Mouse (Mus musculus) embryonic facial prominence, embryonic 14.5 days (tissue): ENCODE results near the gene Mettl9. TPM values are rescaled to one million over a fixed set of nuclear protein-coding genes. Genes with fewer than 3 reads are reported as not detected.

Experiments
- ATAC-seq: fragments of 200-750 bp; cut with Nextera tagmentation; 2 replicates; pipeline ENCODE4 v1.8.0; 2017; ENCODE audit warnings: low read depth, moderate number of reproducible peaks, moderate TSS enrichment
- DNase-seq: peaks from one replicate; pipeline ENCODE4 v3.0.0-alpha.2; 2015; ENCODE audit warnings: low spot score
- H3K27ac ChIP-seq: fragments of 300-500 bp; sonication (generic); replicated peaks from 2 replicates; pipeline ENCODE4 v1.5.1; 2014; ENCODE audit warnings: low read depth, mild to moderate bottlenecking, low read length, moderate library complexity
- H3K27me3 ChIP-seq: fragments of 300-500 bp; sonication (generic); replicated peaks from 2 replicates; pipeline ENCODE4 v1.6.1; 2014; ENCODE audit warnings: low read length; ENCODE audit not compliant: control insufficient read depth, insufficient read depth
- H3K36me3 ChIP-seq: fragments of 300-500 bp; sonication (generic); 2 replicates; pipeline ENCODE4 v1.6.1; 2014; ENCODE audit warnings: low read length, mixed read lengths; ENCODE audit not compliant: control insufficient read depth, insufficient read depth
- H3K4me1 ChIP-seq: fragments of 300-500 bp; sonication (generic); 2 replicates; pipeline ENCODE4 v1.6.1; 2014; ENCODE audit warnings: antibody characterized with exemption, low read length; ENCODE audit not compliant: control insufficient read depth, insufficient read depth
- H3K4me2 ChIP-seq: fragments of 300-500 bp; sonication (generic); 2 replicates; pipeline ENCODE4 v1.6.1; 2014; ENCODE audit warnings: low read depth, mild to moderate bottlenecking, low read length, moderate library complexity, mixed read lengths
- H3K4me3 ChIP-seq: fragments of 300-500 bp; sonication (generic); 2 replicates; pipeline ENCODE4 v1.5.1; 2014; ENCODE audit warnings: low read depth, mild to moderate bottlenecking, low read length
- H3K9ac ChIP-seq: fragments of 300-500 bp; sonication (generic); 2 replicates; pipeline ENCODE4 v1.6.1; 2014; ENCODE audit warnings: low read depth, mild to moderate bottlenecking, low read length, moderate library complexity, mixed read lengths
- H3K9me3 ChIP-seq: fragments of 300-500 bp; sonication (generic); 2 replicates; pipeline ENCODE4 v1.6.1; 2016; ENCODE audit warnings: low read length; ENCODE audit not compliant: control insufficient read depth
- WGBS: fragments of 180-500 bp; shearing (Covaris S2); extraction: QIAGEN DNeasy Blood & Tissue Kit; methylation state at CpG from one replicate; pipeline ENCODE4 v1.1.7; 2014; 5-methylcytosine and 5-hydroxymethylcytosine counted together
- polyA plus RNA-seq: library from polyadenylated mRNA; unstranded; fragments of >200 nt; fragmentation: Nextera tagmentation; extraction: Ambion mirVana; gene quantifications from 2 replicates; pipeline ENCODE4 v1.2.1, GENCODE M21; 2014

Mettl9 gene
- polyA plus RNA-seq, 1 experiment from 2014 or later = 142 TPM

GRCm38 (mm10) chr7:121035161-121035721 is 996 bp downstream of the Mettl9 start:
- Histone ChIP-seq H3K4me1 (peaks cover 20% of the 10 kb centered on the region), H3K36me3 (no peaks in the 10 kb centered on the region), H3K9me3 (no peaks in the 10 kb centered on the region), H3K9ac (peak overlapping the region; percentile 99), H3K27me3 (0 out of 2 replicates have a peak, but pooled peaks cover 9% of the 10 kb centered on the region), H3K27ac (peak overlapping the region; percentile 98), H3K4me3 (peak overlapping the region; percentile 97), H3K4me2 (peak overlapping the region; percentile 67)
- WGBS = under 1% methylated on average over 13 of the region's 24 CpGs
- ATAC-seq = no peak; the same call in 1 of the 2 replicates
- DNase-seq = peak; percentile 68

DNA sequence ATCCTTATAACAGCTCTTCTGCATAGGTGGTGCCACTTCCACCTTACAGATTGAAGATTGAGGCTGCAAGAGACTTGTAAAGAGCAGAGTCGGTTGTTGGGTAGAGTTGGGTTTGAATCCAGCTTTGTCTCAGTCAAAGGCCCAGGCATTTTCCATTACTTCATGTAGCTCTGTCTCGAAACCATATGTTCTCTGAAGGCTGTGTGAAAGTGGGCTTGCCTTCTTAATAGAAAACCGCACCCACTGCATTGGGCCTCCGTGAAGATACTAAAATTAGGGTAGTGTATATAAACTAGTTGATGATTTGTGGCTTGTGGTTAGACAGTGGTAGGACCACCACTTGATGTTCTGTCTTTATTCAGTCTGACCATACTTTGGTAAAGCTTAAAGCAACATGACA is 6.3 kb downstream of the Mettl9 start:
- Histone ChIP-seq H3K27me3 (no peaks in the 10 kb centered on the region), H3K36me3 (0 out of 2 replicates have a peak, but pooled peaks cover 3% of the 10 kb centered on the region), H3K4me2 (no peak overlapping the region), H3K27ac (no peak overlapping the region), H3K4me1 (peaks cover 33% of the 10 kb centered on the region), H3K9ac (no peak overlapping the region), H3K4me3 (no peak overlapping the region), H3K9me3 (no peaks in the 10 kb centered on the region)
- DNase-seq = peak; percentile 51
- no peak for ATAC-seq
- 69% methylated on average over 4 of the region's 4 CpGs for WGBS

DNA sequence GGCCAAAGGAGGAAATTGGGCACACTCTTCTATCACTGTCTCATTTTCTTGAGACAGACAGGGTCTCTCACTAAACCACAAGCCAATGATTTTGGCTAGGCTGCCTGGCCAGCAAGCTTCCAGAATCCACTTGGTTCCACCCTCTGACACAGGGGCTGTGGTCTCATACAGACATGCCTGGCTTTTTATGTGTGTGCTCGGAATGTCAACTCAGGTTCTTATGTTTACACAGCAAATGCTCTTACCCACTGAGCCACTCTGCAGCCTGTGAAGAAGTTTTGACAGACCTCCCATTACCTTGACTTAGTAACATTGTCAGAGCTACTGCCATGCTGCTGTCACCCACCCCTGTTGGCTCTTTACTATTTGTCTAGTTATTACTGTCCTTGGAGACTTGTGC is 7.7 kb downstream of the Mettl9 start:
- Histone ChIP-seq H3K9ac (no peak overlapping the region), H3K4me3 (no peak overlapping the region), H3K36me3 (0 out of 2 replicates have a peak, but pooled peaks cover 3% of the 10 kb centered on the region), H3K27me3 (no peaks in the 10 kb centered on the region), H3K4me1 (peaks cover 24% of the 10 kb centered on the region; the same call in 1 of the 2 replicates), H3K27ac (no peak overlapping the region), H3K9me3 (no peaks in the 10 kb centered on the region), H3K4me2 (no peak overlapping the region)
- WGBS = 94% methylated on average over 1 of the region's 1 CpGs
- ATAC-seq (peak; percentile 47; the same call in 1 of the 2 replicates), DNase-seq (peak; percentile 19)

DNA sequence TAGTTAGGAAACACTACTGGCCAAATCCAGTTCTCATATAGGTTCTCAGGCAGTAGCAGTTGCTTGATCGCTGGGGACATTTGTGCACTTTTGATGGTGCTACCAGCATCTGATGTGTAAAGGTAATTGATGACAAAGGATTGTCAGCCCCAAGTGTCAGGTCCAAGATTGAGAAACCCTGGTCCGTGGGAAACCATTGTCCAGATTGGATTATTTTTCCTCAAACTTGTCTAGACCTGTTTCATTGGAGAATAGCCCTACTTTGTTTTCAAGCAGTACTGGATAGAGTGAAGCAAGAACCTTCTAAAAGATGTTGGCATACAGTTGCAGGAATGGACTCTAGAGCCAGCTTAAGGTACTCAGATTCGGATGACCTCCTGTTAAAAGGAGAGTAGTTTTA is 8.8 kb downstream of the Mettl9 start:
- Histone ChIP-seq H3K4me2 (no peak overlapping the region), H3K4me1 (peaks cover 20% of the 10 kb centered on the region; the same call in 1 of the 2 replicates), H3K27ac (no peak overlapping the region), H3K9me3 (no peaks in the 10 kb centered on the region), H3K27me3 (no peaks in the 10 kb centered on the region), H3K36me3 (peaks cover 4% of the 10 kb centered on the region; the same call in 1 of the 2 replicates), H3K4me3 (no peak overlapping the region), H3K9ac (no peak overlapping the region)
- ATAC-seq = no peak
- no peak for DNase-seq
- WGBS = 94% methylated on average over 3 of the region's 3 CpGs

- Histone ChIP-seq H3K4me1 (peaks cover 20% of the 10 kb centered on the region; the same call in 1 of the 2 replicates), H3K36me3 (peaks cover 10% of the 10 kb centered on the region; the same call in 1 of the 2 replicates), H3K27me3 (no peaks in the 10 kb centered on the region), H3K4me3 (no peak overlapping the region), H3K9ac (no peak overlapping the region), H3K9me3 (no peaks in the 10 kb centered on the region), H3K4me2 (no peak overlapping the region), H3K27ac (no peak overlapping the region)
- DNase-seq = no peak
- WGBS = 88% methylated on average over 1 of the region's 1 CpGs
- ATAC-seq = no peak
Observed at GRCm38 (mm10) chr7:121043510-121043909, 9.3 kb downstream of the Mettl9 start.

- ATAC-seq (no peak), DNase-seq (no peak)
- Histone ChIP-seq H3K9me3 (no peaks in the 10 kb centered on the region), H3K27me3 (no peaks in the 10 kb centered on the region), H3K4me1 (peaks cover 20% of the 10 kb centered on the region; the same call in 1 of the 2 replicates), H3K36me3 (peaks cover 13% of the 10 kb centered on the region; the same call in 1 of the 2 replicates), H3K9ac (no peak overlapping the region), H3K27ac (no peak overlapping the region), H3K4me3 (no peak overlapping the region), H3K4me2 (no peak overlapping the region)
- WGBS = 94% methylated on average over 1 of the region's 1 CpGs
Observed at GRCm38 (mm10) chr7:121044251-121044650, 10.0 kb downstream of the Mettl9 start.

- ATAC-seq = no peak
- H3K9me3 ChIP-seq = no peaks in the 10 kb centered on the region
- H3K4me3 ChIP-seq = no peak overlapping the region
- H3K27ac ChIP-seq = no peak overlapping the region
- H3K4me2 ChIP-seq = no peak overlapping the region
- 91% methylated on average over 6 of the region's 6 CpGs for WGBS
- H3K9ac ChIP-seq = no peak overlapping the region
- DNase-seq = no peak
- no peaks in the 10 kb centered on the region for H3K27me3 ChIP-seq
- peaks cover 19% of the 10 kb centered on the region for H3K36me3 ChIP-seq
- H3K4me1 ChIP-seq = 0 out of 2 replicates have a peak, but pooled peaks cover 7% of the 10 kb centered on the region
Observed at GRCm38 (mm10) chr7:121045671-121046453, 11.6 kb downstream of the Mettl9 start.

GRCm38 (mm10) chr7:121047624-121048023 is 13.4 kb downstream of the Mettl9 start:
- Histone ChIP-seq H3K4me1 (no peaks in the 10 kb centered on the region), H3K9me3 (no peaks in the 10 kb centered on the region), H3K27ac (no peak overlapping the region), H3K4me2 (no peak overlapping the region), H3K9ac (no peak overlapping the region), H3K27me3 (no peaks in the 10 kb centered on the region), H3K36me3 (peaks cover 30% of the 10 kb centered on the region), H3K4me3 (no peak overlapping the region)
- DNase-seq (no peak), ATAC-seq (no peak)
- WGBS = 94% methylated on average over 2 of the region's 2 CpGs
